Mouse (Mus musculus) forelimb bud, embryonic 11.5 days (tissue): ENCODE data around the gene Olfr978.
"Not testable (repeated sequence)": the region's sequence is repeated elsewhere in the genome, so short reads cannot be mapped to it uniquely, and the experiment has no call there.

Source experiments
- DNase-seq: peaks from one replicate; pipeline ENCODE4 v3.0.0-alpha.2; 2012; ENCODE audit warnings: low read depth, low spot score

Gene Olfr978

DNA sequence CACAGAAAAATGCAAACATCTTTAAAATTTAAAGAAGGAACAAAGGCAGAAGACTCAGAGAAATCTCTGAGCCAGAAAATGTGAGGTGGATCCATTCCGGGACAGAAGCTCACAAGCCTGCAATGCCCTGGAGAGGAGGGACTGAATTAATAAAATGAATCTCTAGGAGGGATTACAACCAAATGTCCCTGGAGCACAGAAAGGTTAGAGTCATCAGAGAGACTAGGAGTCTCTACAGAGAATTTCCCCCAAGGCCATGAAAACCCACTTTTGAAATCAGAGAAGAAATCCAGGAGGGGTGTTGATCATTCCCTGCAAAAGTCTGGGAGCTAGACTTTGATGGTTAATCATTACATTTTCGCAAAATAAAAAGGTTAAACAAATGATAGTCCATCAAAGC lies at the start of gene Olfr978:
Gene Olfr978, plus strand, starts transcription at position 301 of the 400 bp plus-strand sequence.
- DNase-seq, result no peak

DNA sequence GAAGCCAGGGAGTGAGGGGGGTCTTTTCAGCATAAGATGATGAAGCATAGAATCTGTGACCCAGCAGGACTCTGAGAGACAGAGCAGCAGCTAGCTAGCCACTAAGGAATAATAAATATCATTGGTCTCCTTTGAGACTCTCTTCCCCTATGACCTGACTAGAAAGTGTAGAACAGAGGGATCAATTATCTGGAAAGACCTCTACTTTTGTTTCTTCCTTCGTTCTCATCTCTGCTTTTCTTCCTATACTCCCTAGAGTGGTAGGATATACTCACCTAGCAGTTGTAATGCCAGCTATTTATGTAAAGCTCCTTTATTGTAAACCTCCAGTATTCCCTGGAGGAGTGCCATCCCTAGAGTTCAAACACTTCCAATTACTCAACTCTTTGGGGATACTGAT lies 40.0 kb upstream of the Olfr978 start, which contains the start of gene Olfr975:
Gene Olfr975, minus strand, starts transcription at position 101 of the 400 bp plus-strand sequence.
- DNase-seq, result no peak

DNA sequence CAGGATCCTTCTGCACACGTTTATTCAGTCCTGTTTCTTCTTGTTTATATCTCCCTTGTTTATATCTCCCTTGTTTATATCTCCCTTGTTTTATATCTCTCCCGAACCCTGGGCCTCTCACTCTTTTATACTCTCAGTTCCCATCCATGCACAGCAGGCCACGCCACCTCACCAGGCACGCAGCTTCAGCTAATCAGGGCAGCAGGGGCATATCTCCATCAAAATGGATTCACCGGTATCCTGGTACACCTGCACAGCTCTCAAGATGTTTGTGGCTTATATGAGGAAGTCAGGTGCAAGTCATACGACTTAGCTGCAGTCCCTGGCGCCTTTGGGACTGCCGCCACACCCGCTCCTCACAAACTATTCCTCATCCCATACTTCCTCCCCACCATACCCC lies 30.9 kb upstream of the Olfr978 start, which contains the start of gene Olfr976:
Gene Olfr976, minus strand, starts transcription at position 101 of the 400 bp plus-strand sequence.
- DNase-seq, result not testable (repeated sequence)

DNA sequence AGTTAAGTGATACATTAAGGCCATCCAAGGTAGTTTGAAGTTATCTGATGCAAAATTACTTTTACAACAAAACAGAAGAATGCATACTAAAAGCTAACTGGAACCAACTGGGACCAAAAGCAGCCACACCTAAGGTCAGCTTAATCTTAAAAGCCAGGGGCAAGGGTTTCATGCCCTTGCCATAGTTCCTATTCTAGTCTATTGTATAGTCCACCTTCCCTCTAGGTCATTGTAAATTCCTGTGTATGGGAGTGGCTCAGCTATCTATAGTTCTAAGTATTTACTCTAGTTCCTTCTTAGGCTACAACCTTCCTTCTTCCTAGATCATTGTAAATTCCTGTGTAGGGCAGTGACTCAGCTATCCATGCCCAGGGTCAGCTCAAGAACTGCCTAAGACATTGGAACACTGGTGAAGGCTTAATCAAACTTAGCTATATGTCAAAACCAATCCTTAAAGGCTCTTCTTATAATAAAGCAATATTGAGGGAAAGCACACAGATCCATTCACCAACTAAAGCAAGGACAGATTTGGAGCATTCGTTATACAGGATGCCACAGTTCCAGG lies 15.2 kb upstream of the Olfr978 start:
- DNase-seq, result not testable (repeated sequence)

DNA sequence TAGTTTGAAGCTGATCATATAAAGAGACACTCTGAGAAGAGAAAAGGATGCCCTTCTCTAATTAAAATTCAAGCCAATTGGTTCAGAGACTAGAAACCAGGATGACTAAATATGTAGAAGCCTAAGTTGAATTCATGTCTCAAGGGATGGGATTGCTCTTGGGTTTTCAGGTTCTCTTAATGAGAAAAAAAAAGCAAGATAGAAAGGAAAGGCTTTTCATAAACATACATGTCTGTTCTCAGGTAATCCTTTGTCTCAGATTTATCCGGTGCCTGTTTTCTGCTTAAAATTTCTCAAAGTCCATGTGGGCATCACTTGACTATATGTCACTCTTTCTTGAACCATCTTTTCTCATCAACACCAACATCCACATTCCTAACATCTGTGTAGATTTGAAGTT lies 11.5 kb downstream of the Olfr978 start, which contains the start of gene Olfr979:
Gene Olfr979, minus strand, starts transcription at position 101 of the 400 bp plus-strand sequence.
- no peak for DNase-seq

DNA sequence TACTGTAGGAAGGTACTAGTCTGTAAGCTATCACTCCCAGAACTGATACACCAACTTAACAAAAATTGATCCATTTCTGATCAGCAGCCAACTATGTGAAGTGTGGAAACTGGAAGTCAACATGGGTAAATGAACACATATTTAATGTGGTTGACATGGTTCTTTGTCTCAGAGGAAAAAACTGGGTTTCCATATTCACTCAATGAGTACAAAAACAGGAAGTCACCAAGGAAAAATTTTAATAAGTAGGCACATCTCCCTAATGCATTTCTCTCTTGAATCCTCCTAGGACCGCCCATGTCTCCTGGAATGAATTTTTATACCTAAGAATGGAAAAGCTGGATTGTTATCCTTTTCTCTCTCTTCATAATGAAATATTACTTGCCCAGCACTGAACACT lies 17.6 kb downstream of the Olfr978 start, which contains the start of gene Olfr980:
Gene Olfr980, minus strand, starts transcription at position 101 of the 400 bp plus-strand sequence.
- DNase-seq, result no peak

DNA sequence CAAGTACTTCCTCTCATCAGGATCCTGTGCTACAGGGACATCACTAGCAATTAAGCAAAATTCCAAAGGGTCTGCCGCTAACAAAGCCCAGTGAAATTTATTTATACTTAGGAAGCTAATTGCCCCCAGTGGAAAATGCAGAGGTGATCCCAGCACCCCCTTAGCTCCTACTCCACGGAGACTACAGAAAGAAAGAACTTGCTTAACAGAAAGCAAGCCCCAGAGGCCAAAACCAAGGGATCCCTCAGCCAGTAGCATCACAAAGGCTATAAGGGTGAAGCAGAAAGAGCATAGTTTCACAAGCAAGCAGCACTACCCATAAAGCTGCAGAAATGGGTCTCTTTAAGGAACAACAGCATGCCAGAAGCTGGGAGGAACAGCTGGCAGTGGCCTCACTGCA lies 29.3 kb downstream of the Olfr978 start, which contains the start of gene Olfr981:
Gene Olfr981, plus strand, starts transcription at position 301 of the 400 bp plus-strand sequence.
- DNase-seq, result no peak
